Mouse (Mus musculus) liver, embryonic 14.5 days (tissue): ENCODE results near the gene Optn. TPM values are rescaled to one million over a fixed set of nuclear protein-coding genes. Genes with fewer than 3 reads are reported as not detected.

Source experiments
- ATAC-seq: fragments of 200-750 bp; cut with Nextera tagmentation; 2 replicates; pipeline ENCODE4 v1.8.0; 2017; ENCODE audit warnings: moderate number of reproducible peaks, mild to moderate bottlenecking, moderate library complexity; ENCODE audit not compliant: insufficient read depth
- DNase-seq, 3 experiments: peaks; one replicate each; pipeline ENCODE4 v3.0.0-alpha.2; 2012 to 2013; ENCODE audit warnings: low read depth in 3 of 3, low spot score in 3 of 3
- H3K27ac ChIP-seq: fragments of 300-500 bp; sonication (generic); 2 replicates; pipeline ENCODE4 v1.5.1; 2014; ENCODE audit warnings: moderate library complexity, mild to moderate bottlenecking, control low read depth, inconsistent platforms
- H3K27me3 ChIP-seq: fragments of 300-500 bp; sonication (generic); 2 replicates; pipeline ENCODE4 v1.6.1; 2014; ENCODE audit warnings: mild to moderate bottlenecking, low read length, moderate library complexity; ENCODE audit not compliant: control insufficient read depth, insufficient read depth
- H3K36me3 ChIP-seq: fragments of 300-500 bp; sonication (generic); replicated peaks from 2 replicates; pipeline ENCODE4 v1.6.1; 2014; ENCODE audit warnings: low read depth; ENCODE audit not compliant: control insufficient read depth, insufficient read depth
- H3K4me1 ChIP-seq, 2 experiments: fragments of 200-500 bp in 1 of 2; fragments of 300-500 bp in 1 of 2; sonication (generic) in 1 of 2; replicated peaks; 2 replicates each; pipeline ENCODE4 v1.6.1; 2012 to 2014; ENCODE audit warnings: antibody characterized with exemption in 1 of 2, inconsistent platforms in 1 of 2, low read length in 1 of 2; ENCODE audit not compliant: control insufficient read depth in 2 of 2, insufficient read depth in 2 of 2
- H3K4me2 ChIP-seq: fragments of 300-500 bp; sonication (generic); 2 replicates; pipeline ENCODE4 v1.6.1; 2014; ENCODE audit warnings: low read depth, mild to moderate bottlenecking, control low read depth, moderate library complexity
- H3K4me3 ChIP-seq, 2 experiments: fragments of 200-500 bp in 1 of 2; fragments of 300-500 bp in 1 of 2; sonication (generic) in 1 of 2; 2 replicates each; pipeline ENCODE4 v1.5.1; 2012 to 2014; ENCODE audit warnings: low read depth in 2 of 2, low read length in 2 of 2, mild to moderate bottlenecking in 2 of 2, control low read depth in 1 of 2, inconsistent platforms in 1 of 2, moderate library complexity in 1 of 2; ENCODE audit not compliant: insufficient read depth in 1 of 2
- H3K9ac ChIP-seq: fragments of 300-500 bp; sonication (generic); replicated peaks from 2 replicates; pipeline ENCODE4 v1.6.1; 2014; ENCODE audit warnings: mild to moderate bottlenecking, control low read depth, moderate library complexity
- H3K9me3 ChIP-seq: fragments of 300-500 bp; sonication (generic); 2 replicates; pipeline ENCODE4 v1.6.1; 2016; ENCODE audit warnings: low read length, mixed read lengths; ENCODE audit not compliant: control insufficient read depth
- CTCF ChIP-seq: IDR thresholded peaks from 2 replicates; pipeline ENCODE4 v1.5.1; 2016; ENCODE audit warnings: antibody characterized with exemption, low read depth, control low read depth
- EP300 ChIP-seq: IDR thresholded peaks from 2 replicates; pipeline ENCODE4 v1.6.1; 2016; ENCODE audit warnings: antibody characterized with exemption, low read depth
- WGBS: fragments of 180-500 bp; shearing (Covaris S2); extraction: QIAGEN DNeasy Blood & Tissue Kit; methylation state at CpG from one replicate; pipeline ENCODE4 v1.1.7; 2014; ENCODE audit not compliant: insufficient replicate concordance; 5-methylcytosine and 5-hydroxymethylcytosine counted together
- polyA plus RNA-seq, 2 experiments: library from polyadenylated mRNA; depleted of rRNA in 1 of 2; stranded (reverse) in 1 of 2; unstranded in 1 of 2; fragments of >200 nt; fragmentation: Nextera tagmentation in 1 of 2; extraction: Ambion mirVana in 1 of 2; gene quantifications; 2 replicates each; pipeline versions ENCODE4 v1.2.1 to v1.2.3; 2012 to 2014

The Optn gene
- polyA plus RNA-seq, 2 experiments = 6.4 to 15.6 TPM

DNA sequence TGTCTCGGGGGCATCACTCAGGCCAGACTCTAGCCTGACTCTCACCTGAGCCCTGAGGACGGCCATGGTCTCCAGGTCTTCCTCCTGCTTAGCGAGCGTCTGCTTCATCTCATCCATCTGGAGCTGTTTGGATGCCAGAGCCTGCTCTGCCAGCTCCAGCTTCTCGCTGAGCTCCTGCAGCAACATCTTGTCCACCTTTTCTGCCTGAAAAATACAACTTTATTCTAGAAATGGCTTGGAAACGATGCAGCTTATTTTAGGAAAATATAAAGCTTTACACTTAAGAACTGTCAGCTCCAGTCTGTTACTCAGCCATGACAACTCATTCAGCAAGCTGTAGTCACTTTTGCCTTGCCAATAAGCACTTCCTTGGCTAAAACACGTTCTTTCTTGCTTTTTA is 32.6 kb downstream of the Optn start:
- Histone ChIP-seq H3K9ac (no peak overlapping the region), H3K36me3 (peaks cover 19% of the 10 kb centered on the region), H3K4me2 (no peak overlapping the region), H3K27me3 (no peaks in the 10 kb centered on the region), H3K27ac (no peak overlapping the region), H3K9me3 (no peaks in the 10 kb centered on the region), H3K4me3 (no peak overlapping the region), H3K4me1 (peaks cover 7 to 10% of the 10 kb centered on the region in 2 experiments)
- TF ChIP-seq CTCF = no peak
- TF ChIP-seq EP300 = no peak
- WGBS = 79% methylated on average over 7 of the region's 7 CpGs
- no peak for DNase-seq
- ATAC-seq = no peak

DNA sequence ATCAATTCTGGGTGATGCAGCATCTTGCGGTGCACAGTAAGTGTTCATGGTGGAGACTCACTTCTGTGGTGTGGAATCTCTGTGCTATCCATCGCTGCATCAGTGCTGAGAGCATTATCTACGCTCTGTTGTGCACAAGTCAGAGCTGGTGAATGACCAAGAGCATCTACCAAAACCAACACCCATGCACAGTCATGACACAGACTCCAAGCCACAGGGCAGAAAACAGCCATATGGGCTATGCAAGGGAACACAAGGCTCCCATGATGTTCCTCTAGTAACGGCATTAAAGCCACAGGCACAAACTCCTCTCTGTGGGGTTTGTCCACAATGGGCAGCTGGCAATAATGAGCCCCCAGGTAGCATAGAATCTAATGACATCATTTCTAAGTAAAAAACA is 34.0 kb downstream of the Optn start:
- 85% methylated on average over 4 of the region's 4 CpGs for WGBS
- Histone ChIP-seq H3K36me3 (peaks cover 11% of the 10 kb centered on the region), H3K27ac (no peak overlapping the region), H3K9me3 (no peaks in the 10 kb centered on the region), H3K4me1 (peaks cover 7 to 12% of the 10 kb centered on the region in 2 experiments), H3K9ac (no peak overlapping the region), H3K4me2 (no peak overlapping the region), H3K27me3 (no peaks in the 10 kb centered on the region), H3K4me3 (no peak overlapping the region)
- no peak for TF ChIP-seq EP300
- no peak for TF ChIP-seq CTCF
- DNase-seq = no peak
- no peak for ATAC-seq

DNA sequence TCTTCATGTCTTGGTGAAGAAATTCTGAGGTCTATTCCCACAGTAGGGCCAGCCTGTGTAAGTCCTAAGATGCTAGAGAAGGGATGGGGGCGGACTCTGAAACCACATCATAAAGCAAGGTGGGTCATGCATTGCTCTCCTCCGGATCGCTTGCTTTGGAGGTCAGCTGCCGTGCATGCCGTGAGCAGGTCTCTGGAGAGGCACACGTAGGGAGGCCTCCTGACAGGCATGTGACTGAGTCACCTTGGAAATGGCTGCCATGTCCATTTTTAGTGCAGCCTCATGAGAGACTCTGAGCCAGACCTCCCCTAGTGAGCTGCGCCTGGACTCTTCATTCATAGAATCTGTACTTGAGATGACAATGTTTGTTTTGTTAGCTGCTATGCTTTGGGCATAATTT is 35.8 kb downstream of the Optn start:
- DNase-seq (no peak), ATAC-seq (no peak)
- WGBS = 84% methylated on average over 7 of the region's 7 CpGs
- H3K4me2 ChIP-seq = no peak overlapping the region
- no peaks in the 10 kb centered on the region for H3K27me3 ChIP-seq
- TF ChIP-seq EP300 (no peak), CTCF (no peak)
- no peak overlapping the region for H3K9ac ChIP-seq
- no peak overlapping the region for H3K27ac ChIP-seq
- H3K4me1 ChIP-seq = peaks cover 0 to 5% of the 10 kb centered on the region in 2 experiments; a peak in 2 of 4 replicates
- peaks cover 11% of the 10 kb centered on the region for H3K36me3 ChIP-seq
- no peaks in the 10 kb centered on the region for H3K9me3 ChIP-seq
- no peak overlapping the region for H3K4me3 ChIP-seq

DNA sequence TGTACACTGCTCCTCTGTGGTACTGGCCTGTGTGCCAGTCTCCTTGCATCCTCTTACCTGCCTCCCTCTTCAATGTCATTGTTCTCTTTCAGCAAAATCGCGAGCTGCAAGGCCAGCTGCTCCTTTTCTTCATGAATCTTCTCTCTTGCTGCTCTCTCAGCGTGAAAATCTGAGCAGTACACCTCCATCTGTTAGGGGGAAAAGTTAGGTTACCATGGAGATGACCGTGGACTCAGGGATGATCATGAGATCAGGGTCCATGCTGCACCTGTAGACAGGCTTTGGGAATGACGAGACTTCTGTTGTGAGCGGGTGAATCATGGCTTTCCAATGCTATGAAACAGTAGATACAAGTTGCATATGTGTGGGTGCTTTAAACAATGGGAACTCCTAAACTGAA is 36.8 kb downstream of the Optn start:
- DNase-seq = no peak
- ATAC-seq = no peak
- H3K36me3 ChIP-seq = peaks cover 7% of the 10 kb centered on the region
- WGBS = 76% methylated on average over 6 of the region's 6 CpGs
- no peak overlapping the region for H3K4me2 ChIP-seq
- H3K27me3 ChIP-seq = no peaks in the 10 kb centered on the region
- H3K9ac ChIP-seq = no peak overlapping the region
- no peak for TF ChIP-seq EP300
- TF ChIP-seq CTCF = no peak
- H3K4me3 ChIP-seq = no peak overlapping the region
- no peaks in the 10 kb centered on the region for H3K9me3 ChIP-seq
- peaks cover 0 to 6% of the 10 kb centered on the region in 2 experiments; a peak in 2 of 4 replicates for H3K4me1 ChIP-seq
- no peak overlapping the region for H3K27ac ChIP-seq

DNA sequence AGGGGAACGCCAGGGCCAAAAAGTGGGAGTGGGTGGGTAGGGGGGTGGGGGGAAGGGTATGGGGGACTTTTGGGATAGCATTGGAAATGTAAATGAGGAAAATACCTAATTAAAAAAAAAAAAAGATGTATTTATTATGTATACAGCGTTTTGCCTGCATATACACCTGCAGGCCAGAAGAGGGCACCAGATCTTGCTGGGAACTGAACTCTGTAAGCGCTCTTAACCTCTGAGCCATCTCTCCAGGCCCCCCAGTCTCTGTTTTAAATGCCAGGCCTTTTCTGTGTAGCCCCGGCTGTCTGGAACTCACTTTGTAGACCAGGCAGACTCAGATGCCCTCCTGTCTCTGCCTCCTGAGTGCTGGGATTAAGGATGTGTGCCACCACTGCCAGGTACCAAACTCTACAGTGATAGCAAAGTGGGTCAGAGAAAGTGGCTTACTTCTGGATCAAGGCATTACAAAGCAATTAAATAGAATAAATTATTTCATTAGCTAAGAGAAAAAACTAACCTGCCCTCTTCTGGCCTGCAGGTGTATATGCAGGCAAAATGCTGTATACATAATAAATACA is 38.6 kb downstream of the Optn start:
- H3K9me3 ChIP-seq = no peaks in the 10 kb centered on the region
- H3K4me3 ChIP-seq = no peak overlapping the region
- H3K4me2 ChIP-seq = no peak overlapping the region
- H3K27ac ChIP-seq = no peak overlapping the region
- no peaks in the 10 kb centered on the region for H3K27me3 ChIP-seq
- peak; percentile 80 for TF ChIP-seq CTCF
- TF ChIP-seq EP300 = no peak
- peaks cover 0 to 6% of the 10 kb centered on the region in 2 experiments; a peak in 2 of 4 replicates for H3K4me1 ChIP-seq
- H3K9ac ChIP-seq = no peak overlapping the region
- ATAC-seq (0 out of 2 replicates have a peak, but pooled peaks have one; percentile 40), DNase-seq (peak in 1 of 3 experiments; percentile 24)
- WGBS = 24% methylated on average over 3 of the region's 4 CpGs
- peaks cover 11% of the 10 kb centered on the region for H3K36me3 ChIP-seq
